Mouse (Mus musculus): ENCODE results near the gene Ankrd33. TPM values are rescaled to one million over a fixed set of nuclear protein-coding genes. Genes with fewer than 3 reads are reported as not detected.
A peak's percentile ranks its signal among the peaks of the same experiment; 100 is the strongest.
"Not testable (repeated sequence)": the region's sequence is repeated elsewhere in the genome, so short reads cannot be mapped to it uniquely, and the experiment has no call there.

The Ankrd33 gene
- total RNA-seq, 2 experiments from 2014 or later: not detected

DNA sequence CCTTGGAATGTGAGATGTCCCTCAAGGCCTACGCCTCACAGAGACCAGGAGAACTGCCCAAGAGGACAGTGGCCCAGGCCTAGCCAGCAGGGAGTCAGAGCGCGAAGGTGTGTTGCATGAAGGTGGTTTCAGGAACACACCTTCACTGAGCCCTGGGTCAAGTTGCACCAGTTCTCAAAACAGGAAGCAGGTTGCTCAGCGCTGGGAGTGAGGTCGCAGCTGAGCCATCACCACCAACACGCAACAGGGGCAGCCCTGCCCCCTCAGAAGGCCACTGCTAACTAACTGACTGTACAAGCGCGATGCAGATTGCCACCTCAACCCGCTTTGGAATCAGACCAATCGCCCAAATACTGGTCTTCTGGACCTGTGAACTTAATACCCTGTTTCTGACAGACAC, 31.1 kb upstream of the Ankrd33 start:
- DNase-seq (ENCODE audit: low spot score in 2 of 2): no peak

DNA sequence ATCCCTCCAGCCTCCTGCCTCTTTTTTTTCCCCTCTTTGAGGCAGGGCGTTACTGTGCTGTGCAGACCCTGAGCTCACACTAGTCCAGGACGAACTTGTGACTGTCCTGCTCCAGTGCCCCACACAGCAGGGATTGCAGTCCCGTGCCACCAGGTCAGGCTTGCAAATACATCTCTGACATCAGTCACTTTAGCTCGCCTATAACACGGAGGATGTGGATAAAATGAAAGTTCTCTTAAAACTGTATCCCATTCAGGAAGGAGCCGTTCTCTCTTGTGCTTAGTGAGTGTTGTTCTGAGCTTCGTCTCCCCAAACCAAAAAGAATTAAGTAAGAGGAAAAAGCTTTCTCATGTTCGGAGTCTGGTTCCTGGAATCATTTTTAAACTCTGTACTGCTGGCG, 29.1 kb upstream of the Ankrd33 start:
- no peak for DNase-seq (ENCODE audit: low spot score in 2 of 2)

DNA sequence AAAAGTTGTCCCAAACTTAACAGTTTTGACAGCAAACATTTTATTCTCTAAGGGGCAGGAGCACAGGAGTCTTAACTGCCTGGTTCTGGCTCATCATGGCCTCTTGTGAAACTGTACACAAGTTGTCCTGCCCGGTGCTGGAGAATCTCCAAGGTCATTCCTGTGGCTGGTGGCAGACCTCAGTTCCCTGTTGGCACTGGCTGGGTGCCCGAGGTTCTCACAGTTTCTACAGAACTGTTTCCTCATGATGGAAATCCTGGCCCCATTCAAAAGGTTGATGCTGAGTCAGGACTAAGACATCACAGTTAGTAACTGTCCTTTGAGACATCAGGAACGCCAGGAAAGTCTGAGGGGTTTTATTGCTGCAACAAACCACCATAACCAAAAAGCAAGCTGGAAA, 28.6 kb upstream of the Ankrd33 start:
- no peak for DNase-seq (ENCODE audit: low spot score in 2 of 2)

DNA sequence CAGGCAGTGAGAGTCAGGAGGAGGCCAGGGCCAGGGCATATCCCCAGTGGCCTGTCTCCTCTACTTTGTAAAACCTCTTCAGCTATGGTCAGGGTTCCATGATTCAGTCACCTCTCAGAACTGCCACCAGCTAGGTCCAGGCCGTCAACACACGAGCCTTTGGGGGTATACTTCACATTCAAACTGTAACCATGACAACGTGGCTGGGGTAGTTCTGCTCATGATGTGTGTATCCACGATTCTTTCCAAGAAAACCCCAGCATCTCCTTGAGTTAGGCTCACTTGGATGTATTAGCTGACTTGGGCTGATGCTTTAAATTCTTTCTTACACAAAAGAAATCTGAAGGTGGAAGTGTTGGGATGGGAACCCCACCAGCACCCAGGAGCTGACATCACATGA, 27.3 kb upstream of the Ankrd33 start:
- no peak for DNase-seq (ENCODE audit: low spot score in 2 of 2)

DNA sequence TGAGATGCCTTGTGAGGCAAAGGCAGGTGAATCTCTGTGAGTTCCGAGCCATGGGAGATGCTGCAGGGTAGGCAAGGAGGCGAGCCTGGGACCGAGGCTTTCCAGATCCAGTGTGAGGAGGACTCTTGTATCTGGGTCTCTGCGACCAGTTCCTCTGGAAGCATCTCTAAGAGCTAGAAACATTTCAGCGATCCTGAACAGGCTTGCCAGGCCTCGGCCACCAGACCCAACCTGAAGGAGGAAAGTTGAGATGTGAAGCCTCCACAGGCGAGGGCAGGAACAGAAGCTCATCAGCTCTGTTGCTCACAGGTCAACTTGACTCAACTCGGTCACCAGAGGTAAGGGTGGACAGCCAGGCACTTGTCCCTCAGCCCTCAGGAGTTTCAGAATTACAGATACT, 24.0 kb upstream of the Ankrd33 start:
- DNase-seq (ENCODE audit: low spot score in 2 of 2): no peak

DNA sequence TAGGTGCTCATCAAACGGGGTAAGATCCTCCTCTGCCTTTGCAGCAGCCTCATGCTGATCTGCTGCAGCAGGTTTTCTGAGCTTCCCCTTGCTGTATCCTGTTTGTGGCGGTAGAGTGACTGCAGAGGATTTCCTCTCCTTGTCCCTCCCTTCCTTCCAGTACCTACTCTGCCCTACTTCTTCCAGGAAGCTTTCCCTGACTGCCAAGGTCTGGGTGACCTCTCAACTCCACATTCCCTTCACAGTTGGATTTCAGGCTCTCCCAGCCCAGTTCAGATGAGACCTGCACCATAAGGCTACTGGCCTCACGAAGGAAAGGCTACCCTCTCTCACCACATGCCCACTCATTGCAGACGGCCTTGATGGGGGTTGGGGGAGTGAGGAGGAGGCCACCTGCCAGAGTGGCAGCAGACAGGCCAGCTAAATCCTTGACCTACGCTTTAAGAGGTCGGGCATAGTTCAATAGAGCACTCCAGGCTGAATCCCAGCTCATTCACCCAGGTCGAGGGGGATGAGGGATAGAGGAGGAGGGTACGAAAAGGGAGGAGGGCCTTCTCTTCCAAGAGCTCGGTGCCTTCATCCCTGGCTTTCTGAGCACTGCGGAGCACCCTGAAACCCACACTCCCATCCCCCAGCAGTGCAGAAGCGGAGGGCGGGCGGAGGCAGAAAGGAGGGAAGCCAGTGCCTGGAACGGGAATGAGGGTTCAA, 23.3 kb upstream of the Ankrd33 start:
- DNase-seq (ENCODE audit: low spot score in 2 of 2): no peak

DNA sequence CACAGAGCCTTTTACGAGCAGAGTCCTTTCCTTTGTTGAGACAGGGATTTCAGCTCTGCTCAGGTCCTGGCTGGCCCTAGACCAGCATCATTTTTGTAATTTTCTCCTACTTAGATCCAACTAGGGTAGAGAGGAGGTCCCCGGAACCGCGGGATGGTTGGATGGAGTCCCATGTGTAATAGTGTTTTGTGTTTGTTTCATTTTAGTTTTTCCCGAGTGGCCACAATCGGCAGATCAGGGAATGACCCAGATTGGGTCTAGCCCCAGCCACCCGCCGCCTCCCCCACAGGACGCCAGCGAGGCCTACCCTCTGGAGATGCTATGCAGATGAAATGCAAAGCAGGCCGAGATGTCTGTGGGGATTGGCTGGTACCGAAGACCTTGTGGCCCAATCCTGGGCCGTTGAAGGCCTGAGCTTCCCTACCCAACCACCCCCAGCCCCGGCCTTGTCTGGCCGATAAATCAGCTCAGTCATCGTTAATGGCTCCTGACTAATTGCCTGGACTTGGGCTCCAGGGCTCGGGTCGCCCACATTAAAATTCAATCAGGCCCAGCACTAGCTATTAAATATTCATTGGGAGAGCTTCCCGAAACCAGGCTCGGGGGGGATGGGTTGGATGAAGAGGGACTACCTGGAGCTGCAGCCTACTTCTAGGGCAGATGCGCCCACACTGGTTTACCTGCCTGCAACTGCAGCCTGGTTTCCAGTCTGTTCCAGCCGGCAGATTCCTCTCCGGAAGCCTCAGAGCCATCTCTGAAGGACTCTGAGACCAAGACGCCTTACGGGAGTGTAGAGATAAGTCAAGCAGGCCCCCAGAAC, 22.5 kb upstream of the Ankrd33 start:
- peak; percentile 25 to 39 for DNase-seq (ENCODE audit: low spot score in 2 of 2)

DNA sequence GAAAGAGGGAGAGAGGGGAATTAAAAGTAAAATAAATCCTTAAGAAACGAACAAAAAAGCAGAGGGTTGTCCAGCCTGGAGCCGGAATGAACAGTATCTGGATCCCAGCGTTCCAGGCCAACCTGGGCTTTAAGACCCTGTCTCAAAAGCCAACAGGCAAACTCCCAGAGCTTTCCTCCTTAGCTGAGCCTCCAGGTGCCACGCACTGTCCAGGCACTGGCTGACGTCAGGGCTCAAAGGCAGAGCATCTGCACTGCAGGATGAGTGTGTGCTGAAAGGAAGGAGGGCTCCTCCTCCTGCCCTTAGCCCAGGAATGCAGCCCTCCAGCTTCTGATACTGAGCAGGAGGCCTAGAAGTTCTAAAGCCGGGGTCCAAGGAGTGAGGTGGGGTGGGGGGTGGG, 21.6 kb upstream of the Ankrd33 start:
- DNase-seq (ENCODE audit: low spot score in 2 of 2): no peak

DNA sequence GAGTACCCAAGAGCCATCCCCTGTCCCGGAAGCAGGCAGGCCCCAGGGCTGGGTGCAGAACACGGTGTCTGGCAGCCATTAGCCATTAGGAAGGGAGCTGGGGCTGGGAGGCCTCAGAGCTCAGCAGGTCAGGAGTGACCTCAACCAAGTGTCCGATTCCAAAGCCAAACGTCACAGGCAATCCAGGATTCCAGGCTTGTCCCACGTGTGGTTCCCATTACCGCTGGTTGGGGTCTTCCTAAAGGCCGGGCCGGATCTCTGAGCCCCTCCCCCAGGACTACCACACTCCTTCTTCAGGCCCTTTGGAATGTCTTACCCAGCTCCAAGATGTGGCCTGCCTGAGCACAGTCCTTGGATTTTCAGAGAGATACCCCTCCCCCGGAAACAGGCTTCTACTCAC, 20.6 kb upstream of the Ankrd33 start:
- DNase-seq (ENCODE audit: low spot score in 2 of 2): no peak

DNA sequence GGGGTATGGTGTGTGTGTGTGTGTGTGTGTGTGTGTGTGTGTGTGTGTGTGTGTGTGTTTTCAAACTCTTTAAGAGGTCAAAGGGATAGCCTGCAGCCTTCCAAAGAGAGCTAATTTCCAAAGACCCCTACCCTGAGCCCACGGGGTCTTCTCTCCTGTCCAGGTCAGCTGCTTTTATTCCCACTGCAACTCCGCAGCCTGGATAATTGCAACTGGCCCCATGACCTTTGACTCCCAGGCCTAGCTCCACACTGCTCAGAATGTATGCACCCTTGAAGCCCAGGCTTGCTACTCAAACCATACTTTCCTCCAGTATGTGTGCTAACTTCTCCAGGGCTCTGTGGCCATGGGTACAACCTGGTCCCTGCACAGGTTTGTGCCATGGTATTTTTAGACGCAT, 20.2 kb upstream of the Ankrd33 start:
- no peak for DNase-seq (ENCODE audit: low spot score in 2 of 2)

DNA sequence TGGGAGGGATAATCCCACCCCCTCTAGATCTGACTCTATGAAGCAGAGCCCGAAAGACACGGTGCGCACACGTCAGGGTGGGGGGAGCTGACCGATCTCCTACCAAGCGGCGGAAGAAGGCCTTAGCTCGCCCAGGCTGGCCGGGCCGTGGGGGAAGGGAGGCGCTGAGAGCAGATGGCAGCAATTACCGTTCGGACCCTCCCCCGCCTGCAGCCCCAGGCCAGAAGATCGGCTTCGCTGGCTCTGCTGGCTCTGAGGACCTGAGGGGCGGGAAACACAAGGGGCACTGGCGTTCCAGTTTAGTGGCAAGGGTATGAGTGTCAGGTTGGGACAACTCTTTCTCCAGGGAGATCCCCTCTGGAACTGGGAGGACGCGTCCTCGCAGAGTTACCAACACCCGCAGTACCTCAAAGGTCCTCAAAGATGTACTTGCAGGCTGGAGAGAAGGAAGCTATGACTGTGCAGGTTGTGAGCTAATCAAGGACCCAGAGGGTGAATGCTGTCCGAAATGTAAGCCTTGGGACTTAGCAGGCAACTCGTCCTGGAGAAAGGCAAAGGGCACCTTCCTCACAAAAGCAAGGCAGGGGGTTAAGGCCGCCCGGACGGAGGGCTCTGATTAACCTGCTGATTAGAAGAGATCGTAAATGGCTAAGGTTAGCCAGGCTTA, 17.4 kb upstream of the Ankrd33 start:
- DNase-seq (ENCODE audit: low spot score in 2 of 2): no peak

DNA sequence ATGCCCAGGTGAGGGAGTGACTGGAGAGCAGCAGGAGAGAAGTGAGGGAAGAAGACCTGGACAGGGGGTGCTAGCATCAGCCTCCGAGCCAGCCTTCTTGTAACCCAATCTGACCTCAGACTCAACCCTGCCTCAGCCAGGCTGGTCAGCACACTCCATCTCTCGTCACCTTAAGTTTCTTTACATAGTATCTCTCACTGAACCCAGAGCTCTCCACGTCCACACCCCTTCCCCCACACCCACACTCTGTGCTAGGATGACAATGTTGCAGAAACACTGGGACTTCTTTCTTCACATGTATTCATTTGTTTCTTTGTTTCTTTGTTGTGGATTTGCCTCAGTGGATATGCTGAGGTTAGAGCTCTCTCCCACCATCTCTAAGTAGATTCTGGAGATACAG, 14.6 kb upstream of the Ankrd33 start:
- no peak for DNase-seq (ENCODE audit: low spot score in 2 of 2)

DNA sequence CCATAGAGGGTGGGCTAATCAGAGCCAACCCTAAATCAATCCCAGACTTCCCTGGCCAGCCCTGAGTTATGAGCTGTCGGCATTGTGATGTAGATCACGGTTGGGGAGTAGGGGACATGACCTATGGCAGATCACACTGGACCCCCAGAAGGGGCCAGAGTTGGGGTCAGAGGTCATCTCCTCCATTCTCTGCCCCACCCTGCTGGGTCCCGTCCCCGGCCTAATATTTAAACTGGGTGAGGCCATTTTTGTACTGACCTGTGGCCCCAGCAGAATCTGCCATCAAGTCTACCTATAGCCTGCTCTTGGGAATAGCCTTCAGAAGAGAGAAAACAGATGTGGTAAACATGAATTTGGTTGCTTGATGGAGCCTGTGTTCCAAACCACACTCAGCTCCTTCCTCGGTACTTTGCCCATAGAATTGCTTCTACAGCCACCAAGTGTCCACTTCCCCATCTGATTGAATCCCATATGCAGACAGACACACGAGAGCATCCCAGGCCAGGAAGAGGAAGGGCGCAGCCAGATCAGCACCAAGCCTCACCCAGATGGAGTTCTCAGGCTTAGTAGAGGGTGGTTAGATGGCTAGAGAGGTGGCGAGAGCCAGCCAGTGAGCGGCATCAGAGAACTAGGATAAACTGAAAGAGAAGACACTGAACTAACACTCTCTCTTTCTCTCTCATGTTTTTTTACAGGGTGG, 11.8 kb upstream of the Ankrd33 start:
- DNase-seq (ENCODE audit: low spot score in 2 of 2): no peak

DNA sequence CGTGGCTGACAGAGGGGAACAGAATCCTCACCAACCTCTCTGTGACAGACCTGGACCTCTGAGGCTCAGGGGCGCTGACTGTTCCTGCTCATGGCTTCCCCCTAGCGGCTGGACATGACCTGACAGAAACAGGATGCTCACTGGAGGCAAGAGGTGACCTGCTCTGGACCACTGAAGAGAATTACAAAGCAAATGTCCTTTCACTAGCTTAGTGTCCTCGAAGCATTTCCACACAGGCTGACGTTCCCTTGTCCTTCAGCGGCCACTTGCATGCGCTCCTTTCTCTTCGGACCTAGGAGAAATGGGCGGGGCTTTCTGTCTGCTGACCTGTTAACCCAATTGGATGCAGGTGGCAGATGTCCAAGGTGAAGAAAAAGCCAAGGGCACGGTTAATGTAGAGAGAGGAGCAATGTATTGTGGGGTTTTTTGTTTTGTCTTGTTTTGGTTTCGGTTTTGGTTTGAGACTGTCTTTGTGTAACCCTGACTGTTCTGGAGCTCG, 10.0 kb upstream of the Ankrd33 start:
- peak; percentile 75 to 80 for DNase-seq (ENCODE audit: low spot score in 2 of 2)

DNA sequence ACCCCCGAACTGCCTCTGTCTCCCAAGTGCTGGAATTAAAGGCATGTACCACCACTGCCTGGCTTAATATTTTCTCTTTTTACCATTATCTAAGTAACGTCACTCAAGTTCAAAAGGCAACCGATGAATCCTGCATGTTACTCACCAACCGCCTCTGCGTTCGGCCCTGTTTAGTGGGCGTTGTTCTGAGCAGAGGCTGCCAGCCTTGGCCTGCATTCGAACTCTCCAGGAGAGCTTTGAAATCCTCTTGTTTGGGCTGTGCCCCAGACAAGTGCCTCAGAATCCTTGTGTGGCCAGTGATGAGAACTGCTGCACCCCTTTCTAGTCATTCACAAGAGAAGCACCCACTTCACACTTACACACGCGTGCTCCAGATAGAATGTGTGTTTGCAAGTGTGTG, 9.5 kb upstream of the Ankrd33 start:
- no peak for DNase-seq (ENCODE audit: low spot score in 2 of 2)

DNA sequence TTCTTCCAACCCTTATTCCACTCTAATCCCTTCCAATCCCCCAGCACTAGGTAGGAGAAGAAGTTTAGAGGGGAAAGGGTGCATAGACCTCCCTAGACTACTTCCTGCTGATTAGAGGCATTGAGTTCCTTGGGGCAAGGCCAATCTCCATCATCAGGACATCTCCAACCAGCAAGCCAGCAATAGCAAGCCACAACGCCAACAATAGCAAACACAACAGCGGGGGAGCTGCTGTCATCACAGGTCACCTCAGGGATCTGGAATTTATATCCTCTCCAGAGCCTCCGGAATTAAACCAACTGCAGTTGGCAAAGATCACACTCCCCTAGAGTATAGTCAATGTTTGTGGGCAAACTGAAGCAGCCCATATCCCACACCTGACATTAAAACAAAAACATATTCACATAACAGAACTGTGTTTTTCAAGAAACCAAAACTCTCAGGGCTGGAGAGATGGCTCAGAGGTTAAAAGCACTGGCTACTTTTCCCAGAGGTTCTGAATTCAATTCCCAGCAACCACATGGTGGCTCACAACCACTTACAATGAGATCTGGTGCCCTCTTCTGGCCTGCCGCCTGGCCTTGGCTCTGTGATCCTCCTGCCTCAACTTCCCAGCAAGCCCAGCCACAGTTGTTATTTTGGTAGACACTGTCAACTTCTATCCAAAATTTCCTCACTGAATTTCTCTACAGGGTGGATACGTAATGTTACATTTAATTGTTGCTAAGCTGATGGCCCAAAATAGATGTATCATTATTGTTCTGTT, 7.5 kb upstream of the Ankrd33 start:
- no peak for DNase-seq (ENCODE audit: low spot score in 2 of 2)

DNA sequence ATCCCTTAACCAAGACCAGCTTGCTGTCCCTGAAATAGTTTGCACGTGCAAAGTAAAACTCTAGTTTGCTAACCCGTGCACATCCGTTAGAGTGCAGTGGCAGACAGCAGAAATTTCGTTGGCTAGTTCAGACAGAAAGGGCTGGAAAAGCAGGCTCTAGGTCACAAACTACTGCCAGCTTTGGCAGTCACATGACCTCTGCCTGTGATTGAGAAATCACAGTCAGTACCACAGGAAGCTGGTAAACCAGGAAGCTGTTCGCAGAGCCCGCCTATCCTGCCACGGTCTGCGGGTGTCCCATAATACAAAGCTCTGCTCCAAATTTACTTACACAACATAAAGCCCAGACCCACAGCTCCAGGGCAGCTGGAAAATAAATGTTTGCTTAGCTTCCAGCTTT, 2.4 kb upstream of the Ankrd33 start:
- no peak for DNase-seq (ENCODE audit: low spot score in 2 of 2)

DNA sequence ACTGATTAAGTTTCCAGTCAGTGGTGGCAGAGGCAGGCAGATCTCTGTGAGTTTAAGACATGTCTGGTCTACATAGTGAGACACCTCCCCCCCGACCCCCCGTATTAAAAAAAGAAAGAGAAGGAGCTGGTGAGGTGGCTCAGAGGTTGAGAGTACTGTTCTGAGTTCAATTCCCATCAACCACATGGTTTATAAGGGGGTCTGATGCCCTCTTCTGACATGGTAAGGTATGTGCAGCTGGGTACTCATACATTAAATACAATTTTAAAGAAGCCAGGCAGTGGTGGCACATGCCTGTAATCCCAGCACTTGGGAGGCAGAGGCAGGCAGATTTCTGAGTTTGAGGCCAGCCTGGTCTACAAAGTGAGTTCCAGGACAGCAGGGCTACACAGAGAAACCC, 1.8 kb upstream of the Ankrd33 start:
- not testable (repeated sequence) for DNase-seq (ENCODE audit: low spot score in 2 of 2)

DNA sequence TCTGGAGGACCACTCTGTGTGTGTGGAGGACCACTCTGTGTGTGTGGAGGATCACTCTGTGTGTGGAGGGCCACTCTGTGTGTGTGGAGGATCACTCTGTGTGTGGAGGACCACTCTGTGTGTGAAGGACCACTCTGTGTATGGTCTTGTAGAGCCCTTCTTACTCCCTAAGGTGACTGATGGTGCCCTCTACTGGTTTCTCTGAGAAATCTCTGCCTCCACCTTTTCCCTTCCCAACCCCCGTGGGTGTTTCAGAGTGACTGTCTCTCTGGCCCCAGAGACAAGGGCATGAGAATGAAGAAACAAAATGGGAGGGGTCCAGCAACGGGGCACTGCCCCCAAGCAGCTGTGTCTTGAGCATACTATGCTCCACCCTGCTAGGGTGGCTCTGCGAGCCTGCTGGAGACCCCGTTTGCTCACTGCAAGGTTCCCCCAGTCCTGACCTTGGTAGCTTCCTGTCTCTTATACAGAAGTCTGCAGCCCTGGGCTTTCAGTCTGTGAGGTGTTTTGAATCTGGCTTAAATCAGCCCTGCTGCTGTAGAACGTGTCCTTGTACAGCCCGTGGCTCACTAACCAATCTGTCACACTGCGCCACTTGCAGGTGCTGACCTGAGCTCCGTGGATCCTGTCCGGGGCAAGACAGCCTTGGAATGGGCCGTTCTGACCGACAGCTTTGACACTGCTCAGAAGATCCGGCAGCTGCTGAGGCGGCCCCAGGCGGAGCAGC, 3.0 kb downstream of the Ankrd33 start:
- no peak for DNase-seq (ENCODE audit: low spot score in 2 of 2)

All from left cerebral cortex, adult 18-20 months (tissue).